Mouse (Mus musculus) liver, postnatal 0 days (tissue): ENCODE measurements around the gene Veph1.

ENCODE experiments used
- CTCF ChIP-seq: sonication (generic); IDR thresholded peaks from 2 replicates; pipeline ENCODE4 v1.5.1; 2016; ENCODE audit warnings: antibody characterized with exemption, low read depth
- EP300 ChIP-seq: IDR thresholded peaks from 2 replicates; pipeline ENCODE4 v1.6.1; 2016; ENCODE audit warnings: antibody characterized with exemption, low read depth, mild to moderate bottlenecking

DNA sequence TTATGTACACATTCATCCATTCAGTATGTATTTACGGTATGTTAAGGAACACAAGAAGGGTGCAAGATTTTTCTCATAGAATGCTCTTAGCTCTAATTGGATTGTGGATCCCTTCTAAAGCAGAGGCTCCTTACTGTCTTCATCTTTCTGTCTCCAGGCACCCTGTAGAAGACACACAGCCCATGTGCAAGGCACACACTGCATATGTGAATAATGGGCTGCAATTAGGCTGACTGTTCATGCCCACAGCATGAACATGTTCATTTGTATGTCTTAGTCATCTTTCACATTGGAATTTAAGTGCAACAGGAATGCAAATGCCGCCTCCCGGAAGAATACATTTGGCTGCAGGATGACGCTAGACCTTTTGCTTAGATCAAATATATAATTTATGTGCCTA lies 213.7 kb downstream of the Veph1 start:
- no peak for TF ChIP-seq CTCF
- TF ChIP-seq EP300 = no peak
